Mouse (Mus musculus): ENCODE data around the gene Sema3b. TPM values are rescaled to one million over a fixed set of nuclear protein-coding genes. Genes with fewer than 3 reads are reported as not detected.

The Sema3b gene
- polyA plus RNA-seq, 1 experiment from 2014 or later: 30.5 TPM

DNA sequence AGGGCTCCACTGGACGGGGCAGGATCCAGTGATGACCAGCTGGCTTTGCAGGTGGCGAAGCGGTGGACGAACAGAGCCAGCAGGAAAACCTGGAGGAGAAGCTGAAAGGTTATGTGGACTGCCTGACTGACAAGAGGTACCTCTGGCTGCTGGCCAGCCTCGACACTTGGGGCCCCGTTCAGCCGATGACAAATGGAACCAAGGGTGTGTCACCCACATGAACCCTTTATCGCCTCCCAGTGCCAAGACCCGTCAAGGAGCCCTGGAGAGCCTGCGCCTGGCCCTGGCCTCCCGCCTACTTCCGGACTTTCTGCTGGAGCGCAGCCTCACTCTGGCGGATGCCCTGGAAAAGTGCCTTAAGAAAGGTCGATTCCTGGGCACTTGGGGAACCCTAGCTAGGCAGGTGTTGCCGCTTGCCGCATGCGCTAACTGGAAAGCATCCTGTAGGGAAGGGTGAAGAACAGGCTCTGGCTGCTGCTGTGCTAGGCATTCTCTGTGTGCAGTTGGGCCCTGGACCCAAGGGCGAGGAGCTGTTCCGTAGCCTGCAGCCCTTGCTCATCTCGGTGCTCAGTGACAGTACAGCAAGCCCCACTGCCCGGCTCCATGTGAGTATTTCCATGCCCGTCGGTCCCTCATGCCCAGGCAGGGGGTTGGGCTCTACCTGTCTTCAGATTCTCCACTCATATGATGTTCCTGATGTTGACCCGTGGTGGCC, 18.8 kb downstream of the Sema3b start:
- H3K4me1 ChIP-seq (replicated peaks; ENCODE audit: insufficient read depth, low read length): peaks cover 12% of the 10 kb centered on the region
- DNase-seq (ENCODE audit: low spot score) (no peak), ATAC-seq (replicated peaks; ENCODE audit: low FRiP score, low read depth) (no peak)
- peaks cover 34% of the 10 kb centered on the region for H3K36me3 ChIP-seq (ENCODE audit: insufficient read depth, low read length)
- no peak for TF ChIP-seq CTCF (IDR thresholded peaks at IDR 0.05; ENCODE audit: low read depth)
- no peak overlapping the region for H3K4me2 ChIP-seq (ENCODE audit: low read length)
- WGBS: 83% methylated on average over 25 of the region's 25 CpGs
- no peaks in the 10 kb centered on the region for H3K9me3 ChIP-seq (replicated peaks; ENCODE audit: low read length)
- H3K27ac ChIP-seq: no peak overlapping the region
- no peak overlapping the region for H3K4me3 ChIP-seq (replicated peaks; ENCODE audit: low read depth, low read length)
- H3K9ac ChIP-seq (ENCODE audit: low read depth, low read length): no peak overlapping the region
- no peaks in the 10 kb centered on the region for H3K27me3 ChIP-seq (ENCODE audit: insufficient read depth, low read length)

GRCm38 (mm10) chr9:107587833-107588639, 21.0 kb downstream of the Sema3b start:
- Histone ChIP-seq H3K4me2 (ENCODE audit: low read length) (peak overlapping the region; percentile 74), H3K4me1 (replicated peaks; ENCODE audit: insufficient read depth, low read length) (peaks cover 12% of the 10 kb centered on the region), H3K27me3 (ENCODE audit: insufficient read depth, low read length) (no peaks in the 10 kb centered on the region), H3K27ac (no peak overlapping the region), H3K9ac (ENCODE audit: low read depth, low read length) (peak overlapping the region; percentile 52), H3K4me3 (replicated peaks; ENCODE audit: low read depth, low read length) (peak overlapping the region; percentile 56), H3K9me3 (replicated peaks; ENCODE audit: low read length) (no peaks in the 10 kb centered on the region), H3K36me3 (ENCODE audit: insufficient read depth, low read length) (peaks cover 28% of the 10 kb centered on the region)
- no peak for TF ChIP-seq CTCF (IDR thresholded peaks at IDR 0.05; ENCODE audit: low read depth)
- ATAC-seq (replicated peaks; ENCODE audit: low FRiP score, low read depth) (peak; percentile 34), DNase-seq (ENCODE audit: low spot score) (peak; percentile 34)
- WGBS: 2% methylated on average over 33 of the region's 33 CpGs

GRCm38 (mm10) chr9:107586974-107587832, 21.8 kb downstream of the Sema3b start, which contains the start of gene Ifrd2:
Gene Ifrd2 (plus strand): TSS chr9:107587642.
- Histone ChIP-seq H3K27me3 (ENCODE audit: insufficient read depth, low read length) (no peaks in the 10 kb centered on the region), H3K36me3 (ENCODE audit: insufficient read depth, low read length) (peaks cover 26% of the 10 kb centered on the region), H3K4me3 (replicated peaks; ENCODE audit: low read depth, low read length) (peak within 1 kb of the TSS; percentile 56), H3K4me2 (ENCODE audit: low read length) (peak within 1 kb of the TSS; percentile 74), H3K9me3 (replicated peaks; ENCODE audit: low read length) (no peaks in the 10 kb centered on the region), H3K4me1 (replicated peaks; ENCODE audit: insufficient read depth, low read length) (peaks cover 16% of the 10 kb centered on the region), H3K27ac (no peak within 1 kb of the TSS), H3K9ac (ENCODE audit: low read depth, low read length) (peak within 1 kb of the TSS; percentile 52)
- DNase-seq (ENCODE audit: low spot score) (peak; percentile 99), ATAC-seq (replicated peaks; ENCODE audit: low FRiP score, low read depth) (peak; percentile 96)
- no peak for TF ChIP-seq CTCF (IDR thresholded peaks at IDR 0.05; ENCODE audit: low read depth)
- 15% methylated on average over 46 of the region's 46 CpGs for WGBS

GRCm38 (mm10) chr9:107586504-107586903, 22.5 kb downstream of the Sema3b start:
- Histone ChIP-seq H3K4me1 (replicated peaks; ENCODE audit: insufficient read depth, low read length) (peaks cover 16% of the 10 kb centered on the region), H3K4me2 (ENCODE audit: low read length) (no peak overlapping the region), H3K9me3 (replicated peaks; ENCODE audit: low read length) (no peaks in the 10 kb centered on the region), H3K27ac (no peak overlapping the region), H3K27me3 (ENCODE audit: insufficient read depth, low read length) (no peaks in the 10 kb centered on the region), H3K4me3 (replicated peaks; ENCODE audit: low read depth, low read length) (no peak overlapping the region), H3K9ac (ENCODE audit: low read depth, low read length) (no peak overlapping the region), H3K36me3 (ENCODE audit: insufficient read depth, low read length) (peaks cover 24% of the 10 kb centered on the region)
- no peak for TF ChIP-seq CTCF (IDR thresholded peaks at IDR 0.05; ENCODE audit: low read depth)
- DNase-seq (ENCODE audit: low spot score) (no peak), ATAC-seq (replicated peaks; ENCODE audit: low FRiP score, low read depth) (no peak)
- WGBS: 85% methylated on average over 5 of the region's 5 CpGs

- TF ChIP-seq CTCF (IDR thresholded peaks at IDR 0.05; ENCODE audit: low read depth): no peak
- ATAC-seq (replicated peaks; ENCODE audit: low FRiP score, low read depth) (no peak), DNase-seq (ENCODE audit: low spot score) (no peak)
- 0 out of 2 replicates have a peak overlapping the region, but pooled peaks have one; percentile 13 for H3K9ac ChIP-seq (ENCODE audit: low read depth, low read length)
- no peak overlapping the region for H3K4me3 ChIP-seq (replicated peaks; ENCODE audit: low read depth, low read length)
- peaks cover 8% of the 10 kb centered on the region; the same call in 1 of the 2 replicates for H3K36me3 ChIP-seq (ENCODE audit: insufficient read depth, low read length)
- peaks cover 11% of the 10 kb centered on the region for H3K4me1 ChIP-seq (replicated peaks; ENCODE audit: insufficient read depth, low read length)
- no peak overlapping the region for H3K27ac ChIP-seq
- H3K9me3 ChIP-seq (replicated peaks; ENCODE audit: low read length): no peaks in the 10 kb centered on the region
- H3K27me3 ChIP-seq (ENCODE audit: insufficient read depth, low read length): no peaks in the 10 kb centered on the region
- 95% methylated on average over 14 of the region's 14 CpGs for WGBS
- H3K4me2 ChIP-seq (ENCODE audit: low read length): no peak overlapping the region
Observed at GRCm38 (mm10) chr9:107583174-107583573, 25.9 kb downstream of the Sema3b start.

Data from kidney, postnatal 0 days (tissue).